Mouse (Mus musculus) liver, adult 2 months (tissue): ENCODE measurements around the gene Daxx.
"Not testable (repeated sequence)": the region's sequence is repeated elsewhere in the genome, so short reads cannot be mapped to it uniquely, and the experiment has no call there.

Experiments used
- CTCF ChIP-seq: fragments of 200-500 bp; IDR thresholded peaks from 2 replicates; pipeline ENCODE4 v1.5.1; 2011; ENCODE audit warnings: low read depth, low read length, control low read depth
- POLR2A ChIP-seq: fragments of 200-500 bp; IDR thresholded peaks from 2 replicates; pipeline ENCODE4 v1.6.1; 2011; ENCODE audit warnings: low read length, control low read depth; ENCODE audit not compliant: insufficient read depth; ENCODE audit errors: extremely low read depth

DNA sequence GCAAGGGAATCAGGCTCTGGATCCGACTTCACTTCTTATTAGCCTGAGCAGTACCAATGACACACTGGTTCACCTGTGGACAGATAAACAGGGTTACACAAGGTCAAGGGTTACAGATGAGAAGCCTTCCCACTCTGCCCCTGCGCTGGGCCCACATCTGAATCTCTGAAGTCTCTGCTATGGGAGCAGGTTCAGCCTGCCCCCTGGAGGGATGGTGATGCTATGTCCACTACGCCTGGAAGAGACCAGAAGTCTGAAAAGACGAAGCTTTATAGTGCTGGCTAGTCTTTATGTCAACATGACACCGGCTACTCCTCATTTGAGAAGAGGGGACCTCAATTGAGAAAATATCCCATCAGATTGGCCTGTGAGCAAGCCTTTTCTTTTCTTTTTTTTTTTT is 33.4 kb upstream of the Daxx start:
- TF ChIP-seq CTCF: peak; percentile 39
- TF ChIP-seq POLR2A: not testable (repeated sequence)
